Mouse (Mus musculus) duodenum, adult 2 months (tissue): ENCODE measurements around the gene Acrv1. TPM values are rescaled to one million over a fixed set of nuclear protein-coding genes. Genes with fewer than 3 reads are reported as not detected.

Experiments
- polyA plus RNA-seq: library from polyadenylated mRNA; depleted of rRNA; stranded (reverse); fragments of >200 nt; gene quantifications from 2 replicates; pipeline ENCODE4 v1.2.3, GENCODE M21; 2012; ENCODE audit warnings: low replicate concordance; rRNA removed

Gene Acrv1
- not detected in 2 replicates for polyA plus RNA-seq

GRCm38 (mm10) chr9:36692920-36693319, at the start of gene Acrv1:
TSS of gene Acrv1 (plus strand) at chr9:36693220.

GRCm38 (mm10) chr9:36643276-36643675, 49.7 kb upstream of the Acrv1 start, which contains the start of gene A630095E13Rik:
TSS of gene A630095E13Rik (minus strand) at chr9:36643376.

GRCm38 (mm10) chr9:36727034-36727755, 34.2 kb downstream of the Acrv1 start, which contains the start of gene Chek1:
TSS of gene Chek1 (minus strand) at chr9:36727065.

Other genes starting within 250 kb of the Acrv1 start
- gene Gm9513, start 217.6 kb upstream of the Acrv1 start, polyA plus RNA-seq = not detected in 2 replicates
- gene Gm5615, start 151.3 kb upstream of the Acrv1 start, polyA plus RNA-seq = not detected in 2 replicates
- gene Gm17689, start 110.6 kb upstream of the Acrv1 start, polyA plus RNA-seq = not detected in 2 replicates
- gene A630095E13Rik, start 49.8 kb upstream of the Acrv1 start, polyA plus RNA-seq = not detected in 2 replicates
- gene Chek1, start 33.8 kb downstream of the Acrv1 start, polyA plus RNA-seq = 0.15 and 0.53 TPM in 2 replicates
- 48.8 and 57.5 TPM in 2 replicates for gene Stt3a, start 74.5 kb downstream of the Acrv1 start, polyA plus RNA-seq
- gene Ei24, start 104.2 kb downstream of the Acrv1 start, polyA plus RNA-seq = 68.6 and 86.1 TPM in 2 replicates
- gene Fez1, start 128.6 kb downstream of the Acrv1 start, polyA plus RNA-seq = 0.19 and 0.87 TPM in 2 replicates